ENCODE assay signal across 8 mouse cellular contexts in genomic region chrX:161163069-161163416, GRCm38 (mm10). TPM values are rescaled to one million over a fixed set of nuclear protein-coding genes. Genes with fewer than 3 reads are reported as not detected.
A peak's percentile ranks its signal among the peaks of the same experiment; 100 is the strongest.
DNase-seq lines count a peak whose midpoint lies in the region; ATAC-seq and TF ChIP-seq lines count a peak whose summit lies in the region.

No protein-coding gene starts in this region.

- no peaks in the 10 kb centered on the region for H3K79me2 ChIP-seq in macrophage (ENCODE audit: inconsistent target)

- no peak for DNase-seq in heart, postnatal 10 days
- peak; percentile 1 for DNase-seq in G1E (ENCODE audit: low spot score)
- no peak for DNase-seq in cerebellum, adult 11-12 months

- H3K27me3 ChIP-seq in heart, embryonic 13.5 days (replicated peaks): no peaks in the 10 kb centered on the region
- H3K27me3 ChIP-seq in G1E (ENCODE audit: insufficient read depth, low read length): no peaks in the 10 kb centered on the region

- H3K9ac ChIP-seq in heart, embryonic 13.5 days: peak overlapping the region; percentile 80

- H3K4me2 ChIP-seq in heart, embryonic 13.5 days: peak overlapping the region; percentile 72

- H3K4me1 ChIP-seq in heart, embryonic 13.5 days: no peaks in the 10 kb centered on the region
- no peaks in the 10 kb centered on the region for H3K4me1 ChIP-seq in G1E (ENCODE audit: insufficient read depth, low read depth, low read length)

- H3K36me3 ChIP-seq in heart, embryonic 13.5 days: no peaks in the 10 kb centered on the region
- H3K36me3 ChIP-seq in G1E (replicated peaks) (no peaks in the 10 kb centered on the region), macrophage (ENCODE audit: inconsistent target) (no peaks in the 10 kb centered on the region)

- intact Hi-C loops in heart, postnatal 10 days (cut with DNase I): no loop called here

- no peaks in the 10 kb centered on the region for H3K9me3 ChIP-seq in heart, embryonic 13.5 days
- no peaks in the 10 kb centered on the region for H3K9me3 ChIP-seq in G1E (replicated peaks)

- H3K27ac ChIP-seq in heart, embryonic 13.5 days (replicated peaks): peak overlapping the region; percentile 56
- no peak overlapping the region for H3K27ac ChIP-seq in macrophage

- 9% methylated on average over 6 of the region's 6 CpGs for WGBS in heart, embryonic 13.5 days
- WGBS in macrophage (ENCODE audit: missing documents): 8% methylated on average over 6 of the region's 6 CpGs

- peak overlapping the region; percentile 63 for H3K4me3 ChIP-seq in heart, embryonic 13.5 days
- peak overlapping the region; percentile 71 for H3K4me3 ChIP-seq in G1E (ENCODE audit: low read depth, low read length)
- peak overlapping the region; percentile 23; the same call in 1 of the 2 replicates for H3K4me3 ChIP-seq in macrophage (ENCODE audit: inconsistent target)

- no peak for TF ChIP-seq CTCF in G1E (IDR thresholded peaks at IDR 0.05; ENCODE audit: low read depth, low read length)

- no peak for ATAC-seq in heart, embryonic 13.5 days (ENCODE audit: extremely low read depth, insufficient number of reproducible peaks, low FRiP score, low TSS enrichment)
- no peak for ATAC-seq in G1E (ENCODE audit: extremely low read depth, insufficient number of reproducible peaks, low FRiP score, poor library complexity, severe bottlenecking)
- peak; percentile 36 for ATAC-seq in granulocyte monocyte progenitor cell, adult 5-6 weeks (replicated peaks; ENCODE audit: poor library complexity, severe bottlenecking)
- no peak for ATAC-seq in inflammation-experienced regulatory T-cells, adult 6 months
- ATAC-seq in CD4-positive, CD25-positive, alpha-beta regulatory T cell, adult 4 months: no peak

RNA-seq across cellular contexts. Expression of gene Scml2, which starts 46.0 kb away (rescaled TPM):
- polyA plus RNA-seq in heart, embryonic 13.5 days (2015; fragmentation: Nextera tagmentation; extraction: Ambion mirVana): 2.8 and 3.4 TPM in 2 replicates
- 1 to 10 TPM; 2.4 to 3.6 TPM for total RNA-seq in heart, postnatal 10 days (2021)
- total RNA-seq in G1E (2014; fragmentation: Nextera tagmentation): 1.9 and 2.9 TPM in 2 replicates
- 1.2 and 1.6 TPM in 2 replicates for total RNA-seq in G1E (2017)
- 0.57 and 0.68 TPM in 2 replicates for polyA plus RNA-seq in G1E (2012)
- total RNA-seq in granulocyte monocyte progenitor cell, adult 5-6 weeks (2014; fragmentation: Nextera tagmentation): 1.6 and 6.0 TPM in 2 replicates
- 2.8 and 3.9 TPM in 2 replicates for total RNA-seq in granulocyte monocyte progenitor cell, adult 5-6 weeks (2017)
- total RNA-seq in macrophage (2018; cell fraction: chromatin; rRNA removed): 1 to 10 TPM in 1 of 26 experiments, under 1 TPM in 14, not detected in 11; 0.11 to 1.8 (median 0.26) TPM
- total RNA-seq in macrophage (2018; cell fraction: cytosol; rRNA removed): under 1 TPM in 13 of 26 experiments, not detected in 13; 0.05 to 0.33 (median 0.13) TPM
- total RNA-seq in macrophage (2018; cell fraction: nucleus; rRNA removed): under 1 TPM in 2 of 26 experiments, not detected in 24; 0.10 to 0.54 TPM
- 0.03 to 0.09 TPM in 2 of 3 replicates, not detected in the other for polyA plus RNA-seq in macrophage (2018)
- not detected for polyA plus RNA-seq in inflammation-experienced regulatory T-cells, adult 6 months (2017; shearing (Covaris generic))
- polyA plus RNA-seq in CD4-positive, CD25-positive, alpha-beta regulatory T cell, adult 4 months (2017; shearing (Covaris generic)): not detected
